Mouse (Mus musculus) retina, postnatal 1 day (tissue): Measurements from ENCODE around the gene Sertad3.

ENCODE experiments used
- DNase-seq: peaks from one replicate; pipeline ENCODE4 v3.0.0-alpha.2; 2012

The Sertad3 gene

GRCm38 (mm10) chr7:27471390-27472120 lies 2.0 kb upstream of the Sertad3 start:
- DNase-seq: no peak

DNA sequence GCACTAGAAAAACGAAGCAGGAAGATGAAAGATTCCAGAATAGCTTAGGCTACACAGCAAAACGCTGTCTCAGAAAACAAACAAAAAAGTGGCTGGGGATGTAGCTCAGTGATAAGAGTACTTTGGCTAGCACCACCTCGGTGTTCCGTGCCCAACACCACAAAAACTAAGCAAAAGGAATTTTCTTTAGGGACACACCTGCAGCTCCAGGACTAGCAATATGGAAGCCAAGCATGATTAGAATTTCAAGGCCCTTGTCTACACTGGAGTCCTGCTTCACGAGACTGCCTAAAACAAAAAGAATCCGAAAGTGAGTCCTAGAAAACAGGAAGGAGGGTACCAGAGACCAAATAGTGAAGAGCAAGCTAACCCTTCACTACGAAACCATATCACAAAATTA lies 972 bp upstream of the Sertad3 start:
- no peak for DNase-seq

- no peak for DNase-seq
Observed at GRCm38 (mm10) chr7:27473835-27474489, 394 bp downstream of the Sertad3 start.

DNA sequence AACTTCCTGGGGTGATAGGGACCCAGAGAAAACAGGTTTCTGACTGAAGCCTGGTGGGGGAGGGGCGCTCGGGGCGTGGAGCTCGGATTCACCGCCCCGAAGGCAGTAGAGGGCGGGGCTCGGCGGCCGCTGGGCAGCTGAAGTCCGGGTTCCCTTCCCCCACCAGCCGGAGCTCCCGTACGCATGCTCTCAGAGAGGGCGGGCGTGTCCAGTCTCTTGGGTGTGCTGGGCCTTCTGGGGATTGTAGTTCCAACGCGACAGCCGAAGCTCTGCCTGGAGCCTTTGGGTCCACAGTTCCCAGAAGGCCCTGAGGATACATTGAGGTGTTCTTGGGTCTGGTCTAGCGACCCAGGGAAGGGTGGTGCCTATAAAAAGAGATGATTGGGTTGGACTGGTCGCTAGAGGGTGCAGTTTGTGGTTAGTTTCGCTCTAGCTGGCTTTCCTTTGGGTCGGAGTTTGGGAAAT lies 954 bp downstream of the Sertad3 start:
- DNase-seq: peak; percentile 99

DNA sequence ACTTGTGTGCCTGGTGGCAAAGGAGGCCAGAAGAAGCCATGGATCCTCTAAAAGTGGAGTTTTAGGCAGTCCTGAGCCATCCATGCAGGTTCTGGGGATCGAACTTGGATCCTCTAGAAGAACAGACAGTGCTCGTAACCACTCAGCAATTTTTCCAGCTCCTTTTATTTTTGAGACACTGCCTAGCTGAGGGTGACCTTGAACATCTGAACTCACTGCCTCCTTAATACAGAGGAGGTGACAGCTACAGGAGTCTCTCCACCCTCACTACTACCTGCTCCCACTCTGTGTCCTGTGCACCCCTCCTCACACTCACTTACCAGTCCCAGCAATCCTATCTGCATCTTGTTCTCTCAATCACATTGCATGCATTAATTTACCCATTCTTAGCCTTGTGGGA lies 2.0 kb downstream of the Sertad3 start:
- DNase-seq: no peak

- DNase-seq: no peak
Observed at GRCm38 (mm10) chr7:27476098-27476635, 2.6 kb downstream of the Sertad3 start.

DNA sequence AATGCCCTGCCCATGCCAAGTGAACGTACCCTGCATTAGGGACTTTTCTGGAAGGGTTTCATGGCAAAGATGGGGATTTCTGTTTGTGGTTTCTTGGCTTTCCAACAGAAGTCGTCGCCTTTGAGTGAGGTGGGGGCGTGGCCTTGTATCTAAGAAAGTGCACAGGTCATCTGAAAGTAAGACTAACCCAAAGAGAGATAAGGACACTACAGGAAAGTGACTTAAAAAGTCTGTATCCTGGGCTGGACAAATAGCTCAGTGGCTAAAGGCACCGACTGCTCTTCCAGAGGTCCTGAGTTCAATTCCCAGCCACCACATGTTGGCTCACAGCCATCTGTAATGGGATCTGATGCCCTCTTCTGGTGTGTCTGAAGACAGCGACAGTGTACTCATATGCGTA lies 5.0 kb downstream of the Sertad3 start:
- DNase-seq: no peak

GRCm38 (mm10) chr7:27479750-27480149 lies 6.2 kb downstream of the Sertad3 start:
- DNase-seq: no peak

- no peak for DNase-seq
Observed at GRCm38 (mm10) chr7:27480506-27480905, 6.9 kb downstream of the Sertad3 start.

DNA sequence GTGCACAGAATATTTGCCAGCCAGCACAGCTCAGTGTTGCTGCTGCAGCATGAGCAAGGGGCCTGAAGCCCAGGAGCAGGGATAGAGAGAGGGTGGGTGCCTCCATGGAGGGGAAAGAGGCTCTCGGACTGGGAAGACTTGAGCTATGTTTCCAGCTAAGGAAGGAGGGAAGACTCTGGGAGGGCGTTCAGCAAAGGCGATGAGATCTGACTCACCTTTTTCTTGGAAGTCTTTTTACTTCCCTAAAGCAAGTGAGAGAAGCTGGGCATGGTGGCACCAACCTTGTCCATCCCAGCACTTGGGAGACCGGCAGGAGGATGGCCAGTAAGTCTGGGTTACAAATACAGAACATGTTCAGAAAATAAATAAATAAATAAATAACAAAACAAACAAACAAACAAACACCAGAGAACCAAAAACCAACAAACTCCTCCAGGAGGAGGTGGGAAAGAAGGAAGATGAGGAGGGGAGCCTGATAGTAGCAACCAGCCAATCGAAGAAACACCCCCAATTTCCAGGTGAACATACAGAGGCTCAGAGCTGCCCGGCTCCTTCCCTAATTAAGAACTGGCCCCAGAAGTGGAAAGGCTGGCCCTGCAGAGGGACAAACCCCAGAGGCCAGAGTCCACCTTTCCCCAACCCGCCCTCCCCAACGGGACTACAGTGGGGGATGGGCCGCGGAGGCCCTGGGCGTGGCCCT lies 7.5 kb downstream of the Sertad3 start:
- DNase-seq: no peak

- DNase-seq: peak; percentile 80
Observed at GRCm38 (mm10) chr7:27481627-27481969, 8.0 kb downstream of the Sertad3 start.

DNA sequence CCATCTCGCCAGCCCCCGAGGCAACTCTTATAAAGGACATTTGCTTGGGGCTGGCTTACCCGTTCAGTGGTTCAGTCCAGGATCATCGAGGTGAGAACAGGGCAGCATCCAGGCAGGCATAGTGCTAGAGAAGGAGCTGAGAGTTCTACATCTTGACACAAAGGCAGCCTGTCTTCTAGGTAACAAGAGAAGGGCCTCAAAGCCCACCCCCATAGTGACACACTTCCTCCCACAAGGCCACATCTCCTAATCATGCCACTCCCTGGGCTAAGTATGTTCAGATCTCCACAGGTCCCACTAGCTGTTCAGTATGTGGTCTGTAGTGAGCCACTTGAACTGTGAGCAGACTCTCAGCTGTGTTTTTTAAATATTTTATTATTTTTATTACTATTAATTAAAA lies 10.3 kb downstream of the Sertad3 start:
- DNase-seq: no peak

DNA sequence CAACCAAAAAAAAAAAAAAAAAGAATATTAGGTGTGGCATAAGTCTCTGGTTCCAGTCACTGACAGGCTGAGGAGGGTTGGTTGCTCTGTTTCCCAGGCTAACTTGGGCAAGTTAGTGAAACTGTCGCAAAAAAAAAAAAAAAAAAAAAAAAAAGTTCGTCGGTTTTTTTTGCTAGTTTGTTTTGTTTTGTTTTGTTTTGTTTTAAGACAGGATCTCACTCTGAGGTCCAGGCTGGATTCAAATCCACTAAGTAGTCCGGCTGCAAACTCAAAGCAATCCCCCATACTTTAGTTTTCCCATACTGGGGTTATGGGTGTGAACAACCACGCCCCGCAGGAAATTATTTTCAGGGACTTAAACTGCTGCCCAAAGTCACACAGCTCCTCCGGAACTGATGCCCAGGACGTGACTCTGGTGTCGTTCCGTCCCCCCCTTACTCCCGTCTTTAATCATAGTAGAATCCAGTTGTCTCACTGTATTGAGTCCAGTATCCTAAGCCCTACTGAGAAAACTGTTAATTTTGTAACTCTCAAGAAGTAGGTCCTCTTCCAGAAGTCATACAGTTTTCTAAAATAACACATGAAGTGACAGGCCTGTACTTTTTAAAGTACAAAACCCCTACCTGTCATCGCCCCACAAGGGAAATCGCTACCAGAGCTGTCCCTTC lies 12.7 kb downstream of the Sertad3 start:
- no peak for DNase-seq

GRCm38 (mm10) chr7:27486770-27487697 lies 13.5 kb downstream of the Sertad3 start, which contains the start of gene Sertad1:
Sertad1 (plus strand) TSS chr7:27486910.
- DNase-seq: peak; percentile 99

- DNase-seq: no peak
Observed at GRCm38 (mm10) chr7:27487740-27488268, 14.2 kb downstream of the Sertad3 start.

DNA sequence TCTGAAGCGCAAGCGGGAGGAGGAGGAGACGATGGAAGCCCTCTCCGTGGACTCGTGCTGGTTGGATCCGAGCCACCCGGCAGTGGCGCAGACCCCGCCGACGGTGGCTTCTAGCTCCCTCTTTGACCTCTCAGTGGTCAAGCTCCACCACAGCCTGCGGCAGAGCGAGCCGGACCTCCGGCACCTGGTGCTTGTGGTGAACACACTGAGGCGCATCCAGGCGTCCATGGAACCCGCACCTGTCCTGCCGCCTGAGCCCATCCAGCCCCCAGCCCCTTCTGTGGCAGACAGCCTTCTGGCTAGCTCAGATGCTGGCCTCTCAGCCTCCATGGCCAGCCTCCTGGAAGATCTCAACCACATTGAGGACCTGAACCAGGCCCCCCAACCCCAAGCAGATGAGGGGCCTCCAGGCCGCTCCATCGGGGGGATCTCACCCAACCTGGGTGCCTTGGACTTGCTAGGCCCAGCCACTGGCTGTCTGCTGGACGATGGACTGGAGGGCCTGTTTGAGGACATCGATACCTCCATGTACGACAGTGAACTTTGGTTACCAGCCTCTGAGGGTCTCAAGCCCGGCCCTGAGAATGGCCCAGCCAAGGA lies 15.8 kb downstream of the Sertad3 start:
- no peak for DNase-seq

- no peak for DNase-seq
Observed at GRCm38 (mm10) chr7:27490227-27490542, 16.6 kb downstream of the Sertad3 start.

GRCm38 (mm10) chr7:27490543-27491329 lies 17.2 kb downstream of the Sertad3 start:
- peak; percentile 86 for DNase-seq

GRCm38 (mm10) chr7:27491856-27492255 lies 18.3 kb downstream of the Sertad3 start:
- no peak for DNase-seq

- DNase-seq: no peak
Observed at GRCm38 (mm10) chr7:27493022-27493421, 19.5 kb downstream of the Sertad3 start.

DNA sequence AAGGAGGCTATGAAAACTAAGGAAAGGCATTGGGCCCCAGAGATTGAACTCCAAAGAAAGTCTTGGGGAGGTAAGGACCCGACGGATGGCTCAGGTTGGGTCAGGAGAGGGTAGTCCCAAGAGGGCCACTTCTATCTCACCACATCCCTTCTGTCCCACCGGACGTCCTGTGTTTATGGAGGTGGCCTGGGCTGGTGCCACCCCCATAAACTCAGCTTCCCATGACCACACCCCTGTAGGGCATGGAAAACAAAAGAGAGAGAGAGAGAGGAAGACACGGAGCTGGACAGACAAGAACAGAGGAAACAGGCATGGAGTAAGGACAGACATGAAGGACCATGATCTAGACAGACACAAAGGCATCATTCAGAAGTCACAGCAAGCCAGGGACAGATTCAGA lies 19.9 kb downstream of the Sertad3 start:
- no peak for DNase-seq
